Mouse (Mus musculus): ENCODE measurements around the gene Tcea3. TPM values are rescaled to one million over a fixed set of nuclear protein-coding genes. Genes with fewer than 3 reads are reported as not detected.

Tcea3 gene
- 0.67 and 1.2 TPM in 2 replicates for polyA plus RNA-seq (2015; fragmentation: Nextera tagmentation; extraction: Ambion mirVana)

- peak within 1 kb of the TSS; percentile 34 for H3K4me3 ChIP-seq (ENCODE audit: low read depth, low read length)
- H3K9ac ChIP-seq (ENCODE audit: low read depth, low read length) = no peak within 1 kb of the TSS
- H3K36me3 ChIP-seq (ENCODE audit: control insufficient read depth, insufficient read depth, low read length) = no peaks in the 10 kb centered on the region
- no peak for ATAC-seq
- H3K27me3 ChIP-seq (ENCODE audit: control insufficient read depth, insufficient read depth, low read depth, low read length) = peaks cover 47% of the 10 kb centered on the region
- under 1% methylated on average over 45 of the region's 46 CpGs for WGBS
- H3K4me2 ChIP-seq (ENCODE audit: low read length) = peak within 1 kb of the TSS; percentile 56
- no peak within 1 kb of the TSS for H3K27ac ChIP-seq (ENCODE audit: low read length)
- peaks cover 22% of the 10 kb centered on the region for H3K4me1 ChIP-seq (ENCODE audit: control insufficient read depth, insufficient read depth, low read length)
- no peaks in the 10 kb centered on the region for H3K9me3 ChIP-seq (replicated peaks; ENCODE audit: control insufficient read depth, low read length, poor library complexity, severe bottlenecking)
These were observed at the start of gene Tcea3 for GRCm38 (mm10) chr4:136247729-136248463. TSS of gene Tcea3 (plus strand) at chr4:136247729.

- Histone ChIP-seq H3K4me3 (ENCODE audit: low read depth, low read length) (no peak overlapping the region), H3K4me2 (ENCODE audit: low read length) (no peak overlapping the region), H3K4me1 (ENCODE audit: control insufficient read depth, insufficient read depth, low read length) (no peaks in the 10 kb centered on the region), H3K36me3 (ENCODE audit: control insufficient read depth, insufficient read depth, low read length) (no peaks in the 10 kb centered on the region), H3K9ac (ENCODE audit: low read depth, low read length) (no peak overlapping the region), H3K27me3 (ENCODE audit: control insufficient read depth, insufficient read depth, low read depth, low read length) (no peaks in the 10 kb centered on the region), H3K9me3 (replicated peaks; ENCODE audit: control insufficient read depth, low read length, poor library complexity, severe bottlenecking) (no peaks in the 10 kb centered on the region), H3K27ac (ENCODE audit: low read length) (no peak overlapping the region)
- 75% methylated on average over 7 of the region's 7 CpGs for WGBS
- ATAC-seq = no peak
These were observed 48.7 kb upstream of the Tcea3 start for GRCm38 (mm10) chr4:136198846-136199245.

- Histone ChIP-seq H3K36me3 (ENCODE audit: control insufficient read depth, insufficient read depth, low read length) (no peaks in the 10 kb centered on the region), H3K9me3 (replicated peaks; ENCODE audit: control insufficient read depth, low read length, poor library complexity, severe bottlenecking) (no peaks in the 10 kb centered on the region), H3K4me1 (ENCODE audit: control insufficient read depth, insufficient read depth, low read length) (no peaks in the 10 kb centered on the region), H3K4me2 (ENCODE audit: low read length) (no peak overlapping the region), H3K27ac (ENCODE audit: low read length) (no peak overlapping the region), H3K27me3 (ENCODE audit: control insufficient read depth, insufficient read depth, low read depth, low read length) (no peaks in the 10 kb centered on the region), H3K9ac (ENCODE audit: low read depth, low read length) (no peak overlapping the region), H3K4me3 (ENCODE audit: low read depth, low read length) (no peak overlapping the region)
- WGBS = 33% methylated on average over 9 of the region's 9 CpGs
- no peak for ATAC-seq
These were observed 47.8 kb upstream of the Tcea3 start for GRCm38 (mm10) chr4:136199562-136200292.

GRCm38 (mm10) chr4:136202509-136202908 lies 45.0 kb upstream of the Tcea3 start:
- WGBS = 6% methylated on average over 9 of the region's 9 CpGs
- H3K4me2 ChIP-seq (ENCODE audit: low read length) = no peak overlapping the region
- H3K27me3 ChIP-seq (ENCODE audit: control insufficient read depth, insufficient read depth, low read depth, low read length) = no peaks in the 10 kb centered on the region
- H3K36me3 ChIP-seq (ENCODE audit: control insufficient read depth, insufficient read depth, low read length) = no peaks in the 10 kb centered on the region
- no peak overlapping the region for H3K9ac ChIP-seq (ENCODE audit: low read depth, low read length)
- H3K27ac ChIP-seq (ENCODE audit: low read length) = no peak overlapping the region
- H3K4me3 ChIP-seq (ENCODE audit: low read depth, low read length) = no peak overlapping the region
- H3K4me1 ChIP-seq (ENCODE audit: control insufficient read depth, insufficient read depth, low read length) = peaks cover 9% of the 10 kb centered on the region
- H3K9me3 ChIP-seq (replicated peaks; ENCODE audit: control insufficient read depth, low read length, poor library complexity, severe bottlenecking) = no peaks in the 10 kb centered on the region
- no peak for ATAC-seq

- no peak overlapping the region for H3K9ac ChIP-seq (ENCODE audit: low read depth, low read length)
- no peaks in the 10 kb centered on the region for H3K36me3 ChIP-seq (ENCODE audit: control insufficient read depth, insufficient read depth, low read length)
- peaks cover 10% of the 10 kb centered on the region for H3K4me1 ChIP-seq (ENCODE audit: control insufficient read depth, insufficient read depth, low read length)
- ATAC-seq = no peak
- H3K4me2 ChIP-seq (ENCODE audit: low read length) = no peak overlapping the region
- 71% methylated on average over 2 of the region's 2 CpGs for WGBS
- H3K27ac ChIP-seq (ENCODE audit: low read length) = no peak overlapping the region
- no peaks in the 10 kb centered on the region for H3K27me3 ChIP-seq (ENCODE audit: control insufficient read depth, insufficient read depth, low read depth, low read length)
- H3K9me3 ChIP-seq (replicated peaks; ENCODE audit: control insufficient read depth, low read length, poor library complexity, severe bottlenecking) = no peaks in the 10 kb centered on the region
- H3K4me3 ChIP-seq (ENCODE audit: low read depth, low read length) = no peak overlapping the region
These were observed 42.8 kb upstream of the Tcea3 start for GRCm38 (mm10) chr4:136204775-136205174.

- peak within 1 kb of the TSS; percentile 63 for H3K4me3 ChIP-seq (ENCODE audit: low read depth, low read length)
- peak within 1 kb of the TSS; percentile 77 for H3K9ac ChIP-seq (ENCODE audit: low read depth, low read length)
- peak within 1 kb of the TSS; percentile 98 for H3K4me2 ChIP-seq (ENCODE audit: low read length)
- whole genome bisulfite sequencing = under 1% methylated on average over 54 of the region's 54 CpGs
- H3K9me3 ChIP-seq (replicated peaks; ENCODE audit: control insufficient read depth, low read length, poor library complexity, severe bottlenecking) = no peaks in the 10 kb centered on the region
- no peak within 1 kb of the TSS for H3K27ac ChIP-seq (ENCODE audit: low read length)
- H3K36me3 ChIP-seq (ENCODE audit: control insufficient read depth, insufficient read depth, low read length) = no peaks in the 10 kb centered on the region
- H3K27me3 ChIP-seq (ENCODE audit: control insufficient read depth, insufficient read depth, low read depth, low read length) = no peaks in the 10 kb centered on the region
- H3K4me1 ChIP-seq (ENCODE audit: control insufficient read depth, insufficient read depth, low read length) = peaks cover 10% of the 10 kb centered on the region
- peak; percentile 85 for ATAC-seq
These were observed 41.3 kb upstream of the Tcea3 start, which contains the start of gene Asap3 for GRCm38 (mm10) chr4:136206033-136206893. TSS of gene Asap3 (plus strand) at chr4:136206365.

- Histone ChIP-seq H3K27me3 (ENCODE audit: control insufficient read depth, insufficient read depth, low read depth, low read length) (no peaks in the 10 kb centered on the region), H3K4me3 (ENCODE audit: low read depth, low read length) (peak overlapping the region; percentile 63), H3K9me3 (replicated peaks; ENCODE audit: control insufficient read depth, low read length, poor library complexity, severe bottlenecking) (no peaks in the 10 kb centered on the region), H3K36me3 (ENCODE audit: control insufficient read depth, insufficient read depth, low read length) (no peaks in the 10 kb centered on the region), H3K9ac (ENCODE audit: low read depth, low read length) (peak overlapping the region; percentile 77), H3K27ac (ENCODE audit: low read length) (no peak overlapping the region), H3K4me1 (ENCODE audit: control insufficient read depth, insufficient read depth, low read length) (peaks cover 10% of the 10 kb centered on the region), H3K4me2 (ENCODE audit: low read length) (peak overlapping the region; percentile 98)
- 7% methylated on average over 6 of the region's 6 CpGs for WGBS
- no peak for ATAC-seq
These were observed 40.6 kb upstream of the Tcea3 start for GRCm38 (mm10) chr4:136206943-136207342.

GRCm38 (mm10) chr4:136210931-136211330 lies 36.6 kb upstream of the Tcea3 start:
- Histone ChIP-seq H3K4me3 (ENCODE audit: low read depth, low read length) (no peak overlapping the region), H3K27ac (ENCODE audit: low read length) (no peak overlapping the region), H3K27me3 (ENCODE audit: control insufficient read depth, insufficient read depth, low read depth, low read length) (no peaks in the 10 kb centered on the region), H3K36me3 (ENCODE audit: control insufficient read depth, insufficient read depth, low read length) (no peaks in the 10 kb centered on the region), H3K9me3 (replicated peaks; ENCODE audit: control insufficient read depth, low read length, poor library complexity, severe bottlenecking) (no peaks in the 10 kb centered on the region), H3K4me2 (ENCODE audit: low read length) (no peak overlapping the region), H3K9ac (ENCODE audit: low read depth, low read length) (no peak overlapping the region), H3K4me1 (ENCODE audit: control insufficient read depth, insufficient read depth, low read length) (peaks cover 10% of the 10 kb centered on the region)
- ATAC-seq = no peak
- 87% methylated on average over 9 of the region's 9 CpGs for WGBS
